Mouse (Mus musculus): ENCODE measurements around the gene Zbtb40. TPM values are rescaled to one million over a fixed set of nuclear protein-coding genes. Genes with fewer than 3 reads are reported as not detected.

Gene Zbtb40
- polyA plus RNA-seq (2017; shearing (Covaris generic)), result 12.2 TPM

GRCm38 (mm10) chr4:137048550-137049032 lies at the start of gene Zbtb40:
TSS of gene Zbtb40 (minus strand) at chr4:137048801.

GRCm38 (mm10) chr4:136956751-136957446 lies 91.7 kb downstream of the Zbtb40 start, which contains the start of gene Epha8:
TSS of gene Epha8 (minus strand) at chr4:136956816.

Other genes with a start within 250 kb of the Zbtb40 start
- not detected for gene Ephb2, start 212.8 kb downstream of the Zbtb40 start, polyA plus RNA-seq (2017; shearing (Covaris generic))
- 24.6 TPM for gene C1qb, start 162.6 kb downstream of the Zbtb40 start, polyA plus RNA-seq (2017; shearing (Covaris generic))
- 23.6 TPM for gene C1qc, start 155.7 kb downstream of the Zbtb40 start, polyA plus RNA-seq (2017; shearing (Covaris generic))
- gene C1qa, start 150.0 kb downstream of the Zbtb40 start, polyA plus RNA-seq (2017; shearing (Covaris generic)), result 17.1 TPM
- gene Epha8, start 92.0 kb downstream of the Zbtb40 start, polyA plus RNA-seq (2017; shearing (Covaris generic)), result not detected
- 0.09 TPM for gene Wnt4, start 228.7 kb upstream of the Zbtb40 start, polyA plus RNA-seq (2017; shearing (Covaris generic))